Mouse (Mus musculus) B cell, adult 2 months (primary cell): ENCODE measurements at regions not wholly inside any gene's neighbourhood (a gene's known extent, or its start where the extent isn't known, plus 50 kb on each side); places are given as distances from the start of the nearest gene placed in this dataset.

Experiments
- DNase-seq, 2 experiments: peaks; one replicate each; pipeline ENCODE4 v3.0.0; 2022

DNA sequence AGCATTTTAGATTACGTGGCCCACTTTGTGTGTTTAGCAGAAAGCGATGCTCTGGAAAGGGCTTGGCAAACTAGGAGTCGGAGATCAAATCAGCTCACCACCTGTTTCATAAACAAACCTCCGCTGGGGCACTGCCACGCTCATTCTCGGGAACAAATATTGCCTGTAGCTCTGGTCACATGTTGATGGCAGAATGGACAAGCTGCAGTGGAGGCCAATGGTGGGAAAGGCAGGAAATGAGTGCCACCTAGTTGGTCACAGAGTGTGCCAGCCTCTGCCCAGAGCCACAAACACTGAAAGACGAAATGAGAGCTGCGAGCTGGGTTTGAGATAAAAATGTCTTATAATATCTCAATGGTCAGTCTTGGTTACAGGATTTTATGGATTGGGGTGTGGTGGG, 259.2 kb upstream of the Csf3r start:
- DNase-seq = no peak

DNA sequence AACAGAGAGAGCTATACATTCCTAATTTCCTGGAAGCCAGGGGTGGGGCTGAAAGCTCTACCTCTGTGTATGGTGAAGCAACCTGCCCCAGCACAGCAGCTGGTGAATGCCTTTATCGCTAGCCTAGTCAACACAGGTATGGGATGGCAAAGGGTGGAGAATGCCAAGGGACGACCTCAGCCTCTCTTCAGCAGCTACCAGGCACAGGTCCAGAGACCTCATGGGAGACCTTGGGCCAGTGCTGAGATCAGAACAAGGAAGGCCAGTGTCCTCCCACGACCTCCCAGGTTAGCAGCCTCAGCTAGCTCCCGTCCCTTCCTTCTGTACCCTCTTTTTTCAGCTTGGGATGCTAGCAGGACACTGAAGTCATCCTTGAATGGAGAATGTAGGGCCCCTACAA, 247.2 kb upstream of the Csf3r start:
- DNase-seq = no peak

DNA sequence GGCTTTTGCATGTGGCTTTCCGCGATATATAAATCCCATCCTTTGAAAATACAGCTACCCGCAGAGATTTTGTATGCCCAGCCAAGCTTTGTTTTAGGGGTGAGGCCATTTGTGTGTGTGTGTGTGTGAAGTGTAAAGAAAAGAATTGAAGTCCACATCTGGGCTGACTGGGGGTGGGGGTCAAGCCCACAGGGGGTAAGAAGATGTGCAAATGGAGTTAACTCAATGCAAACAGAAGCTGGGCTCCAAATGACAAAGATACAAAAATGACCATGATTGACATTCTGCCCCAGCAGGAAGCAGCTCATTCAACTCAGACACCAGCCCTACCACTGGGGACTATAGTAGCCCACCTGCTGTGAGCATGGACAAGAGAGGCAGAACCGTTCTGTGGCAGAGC, 244.2 kb upstream of the Csf3r start:
- no peak for DNase-seq

DNA sequence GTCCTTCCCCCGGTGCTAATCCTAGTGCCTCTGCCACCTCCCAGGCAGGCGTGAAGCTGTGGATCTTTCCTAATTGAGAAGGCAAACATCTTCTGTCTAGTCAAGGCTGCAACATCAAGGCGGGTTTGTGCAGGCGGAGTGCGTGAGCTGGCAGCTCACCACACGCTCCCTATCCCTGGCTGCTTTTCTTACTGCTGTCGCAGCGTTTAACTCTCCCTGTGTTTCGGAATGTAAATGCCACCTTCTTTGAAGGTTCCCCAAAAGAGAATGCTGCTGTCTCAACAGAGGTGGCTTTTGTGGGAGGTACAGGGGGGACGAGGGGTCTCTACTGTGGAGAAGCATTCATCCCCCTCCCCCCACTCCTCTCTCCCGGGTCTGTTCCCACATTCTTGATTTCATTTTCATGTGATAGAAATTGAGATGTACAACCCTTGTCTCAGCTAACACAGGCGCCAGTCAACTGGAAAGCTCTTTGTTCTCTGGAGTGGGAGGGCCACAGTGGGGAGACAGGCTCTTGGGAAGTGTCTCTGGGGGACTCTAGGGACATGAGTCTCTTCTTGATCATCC, 243.3 kb upstream of the Csf3r start:
- no peak for DNase-seq

- no peak for DNase-seq
These were observed 242.0 kb upstream of the Csf3r start for GRCm38 (mm10) chr4:125782346-125782745.

GRCm38 (mm10) chr4:125786083-125786482, 238.3 kb upstream of the Csf3r start:
- DNase-seq = no peak

- DNase-seq = no peak
These were observed 229.7 kb upstream of the Csf3r start for GRCm38 (mm10) chr4:125794679-125795078.

DNA sequence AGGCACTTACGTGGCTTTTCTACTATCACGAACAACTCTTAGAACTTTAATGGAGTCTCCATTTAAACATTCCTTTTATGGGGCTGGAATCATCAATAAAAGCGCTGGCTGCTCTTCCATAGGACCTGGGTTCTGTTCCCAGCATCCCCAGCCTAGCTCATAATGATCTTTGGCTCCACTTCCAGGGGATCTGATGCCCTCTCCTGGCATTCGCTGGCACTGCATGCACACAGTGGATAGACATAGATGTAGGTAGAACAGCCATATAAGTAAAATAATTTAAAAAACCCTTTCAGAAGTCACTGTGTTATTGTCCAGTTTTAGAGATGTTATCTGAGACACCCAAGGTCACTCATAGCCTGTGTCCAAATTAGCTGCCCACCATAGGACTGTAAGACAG, 216.4 kb upstream of the Csf3r start:
- no peak for DNase-seq

DNA sequence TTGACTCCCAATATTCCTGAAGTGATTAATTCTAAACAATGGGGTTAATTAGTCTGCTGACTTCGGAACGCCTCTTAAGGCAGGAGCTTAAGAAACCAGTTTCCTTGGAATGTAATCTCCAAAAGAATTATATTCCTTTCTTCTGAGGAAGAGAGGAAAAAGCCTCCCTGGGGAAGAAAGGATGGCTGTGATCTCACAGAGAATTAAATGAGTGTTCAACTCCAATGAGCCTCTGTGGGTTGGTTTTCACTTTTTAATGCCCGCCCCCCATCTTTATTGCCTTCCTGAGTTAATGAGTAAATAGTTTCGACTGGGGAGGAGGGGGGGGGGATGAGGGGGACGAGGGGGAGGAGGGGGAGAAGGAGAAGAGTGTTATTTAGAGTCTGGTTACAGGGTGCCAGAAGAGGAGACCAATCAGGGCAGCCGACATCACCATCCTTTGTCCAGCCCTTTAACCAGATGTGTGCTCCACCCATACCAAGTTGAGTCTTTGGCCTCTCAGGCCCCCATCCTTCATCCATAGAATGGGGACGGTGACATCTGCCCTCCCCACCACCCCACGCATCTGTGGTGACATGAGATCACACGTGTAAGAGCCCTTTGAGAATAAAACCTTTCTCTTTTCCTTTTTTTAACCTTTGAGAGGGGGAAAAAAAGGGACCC, 214.8 kb upstream of the Csf3r start:
- no peak for DNase-seq

GRCm38 (mm10) chr4:125810247-125810646, 214.1 kb upstream of the Csf3r start:
- no peak for DNase-seq

DNA sequence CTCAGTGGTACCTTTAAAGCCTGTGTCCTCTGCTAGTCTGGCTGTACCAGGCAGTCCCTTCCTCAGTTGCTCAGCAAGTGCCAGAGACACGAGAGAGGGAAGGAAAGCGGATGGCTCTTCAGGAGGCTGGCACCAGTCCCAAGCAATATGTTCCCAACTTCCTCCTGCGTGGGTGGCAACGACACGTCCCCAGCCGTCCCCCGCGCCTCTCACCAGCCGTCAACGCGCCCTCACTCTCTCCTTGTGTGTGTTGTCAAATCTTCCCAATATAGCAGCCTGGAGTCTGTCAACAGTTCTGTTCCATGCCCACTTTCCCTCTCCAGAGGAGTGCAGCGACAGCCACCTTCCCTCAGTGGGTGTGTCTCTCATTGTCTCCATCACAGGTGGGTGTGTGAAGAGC, 210.0 kb upstream of the Csf3r start:
- no peak for DNase-seq

DNA sequence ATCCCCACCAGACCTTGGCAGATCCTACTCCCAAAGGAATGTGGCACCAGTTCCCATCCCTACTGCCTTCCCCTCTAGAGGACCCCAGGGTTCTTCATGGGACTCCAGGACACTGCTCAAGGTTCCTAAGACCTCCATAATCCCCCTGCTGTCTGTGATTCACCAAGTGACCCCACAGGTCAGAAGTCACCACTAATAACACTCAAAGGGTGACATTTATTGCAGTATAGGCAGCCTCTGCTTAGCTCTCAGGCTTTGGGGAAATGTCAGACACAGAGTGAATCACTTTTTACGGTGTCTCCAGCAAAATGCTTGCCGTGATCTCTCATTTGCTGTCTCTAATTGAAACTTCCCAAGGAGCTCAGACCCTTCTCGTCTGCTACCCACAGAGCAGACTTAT, 209.1 kb upstream of the Csf3r start:
- no peak for DNase-seq

DNA sequence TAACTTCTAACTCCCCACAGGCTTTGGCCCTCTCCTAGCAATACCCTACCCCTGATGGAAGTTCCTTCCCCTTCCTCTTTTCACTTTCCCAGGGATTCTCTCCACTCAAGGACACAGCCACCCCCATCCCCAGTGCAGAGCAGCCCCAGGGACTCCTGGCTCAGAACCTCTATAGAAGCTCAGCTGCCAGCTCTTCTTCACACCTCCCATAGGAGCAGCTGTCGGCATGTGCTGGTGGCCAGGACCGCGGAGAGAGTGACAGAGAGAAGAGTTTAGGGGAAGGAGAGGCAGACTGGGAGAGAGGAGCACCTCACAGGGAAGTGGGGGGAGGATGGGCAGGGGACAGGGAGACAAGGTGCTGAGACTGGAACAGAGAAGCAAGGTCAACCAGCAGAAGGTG, 199.8 kb upstream of the Csf3r start:
- no peak for DNase-seq

DNA sequence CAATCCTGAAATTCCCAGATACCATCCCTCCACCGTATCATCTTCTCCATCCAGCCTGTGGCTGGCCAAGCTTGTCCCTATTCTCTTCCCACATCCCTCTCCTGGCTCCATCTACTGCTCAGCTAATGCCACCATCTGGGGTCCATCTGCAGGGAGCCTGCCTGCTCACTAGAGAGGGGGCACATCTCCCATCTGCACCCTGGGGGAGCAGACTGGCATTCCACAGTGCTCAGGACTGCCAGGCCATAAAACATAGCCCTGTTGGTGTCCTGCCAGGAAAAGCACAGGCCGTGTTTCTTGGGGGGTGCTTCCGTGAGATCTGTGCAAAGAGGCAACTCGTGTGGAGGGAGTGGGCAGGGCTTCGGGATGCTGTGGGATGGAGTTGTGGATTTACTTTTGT, 197.9 kb upstream of the Csf3r start:
- DNase-seq = no peak

DNA sequence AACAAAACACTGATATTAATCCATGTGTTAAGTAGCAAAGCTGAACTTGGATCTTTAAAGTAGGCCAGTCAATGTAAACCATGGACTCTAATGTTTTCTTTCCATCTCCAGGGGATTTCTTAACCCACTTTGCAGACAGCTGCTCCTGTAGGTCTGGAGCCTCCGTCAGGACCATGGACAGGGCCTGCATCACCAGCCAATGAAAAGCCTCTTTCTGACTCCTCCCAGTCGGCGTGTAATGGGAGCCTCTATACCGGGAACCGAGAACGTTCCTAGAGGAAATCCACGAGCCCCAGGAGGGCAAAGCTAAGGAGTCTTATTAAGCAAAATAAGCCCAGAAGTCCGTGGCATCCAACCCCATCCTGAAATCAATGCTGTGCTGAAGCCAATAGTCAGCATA, 189.1 kb upstream of the Csf3r start:
- DNase-seq = no peak

DNA sequence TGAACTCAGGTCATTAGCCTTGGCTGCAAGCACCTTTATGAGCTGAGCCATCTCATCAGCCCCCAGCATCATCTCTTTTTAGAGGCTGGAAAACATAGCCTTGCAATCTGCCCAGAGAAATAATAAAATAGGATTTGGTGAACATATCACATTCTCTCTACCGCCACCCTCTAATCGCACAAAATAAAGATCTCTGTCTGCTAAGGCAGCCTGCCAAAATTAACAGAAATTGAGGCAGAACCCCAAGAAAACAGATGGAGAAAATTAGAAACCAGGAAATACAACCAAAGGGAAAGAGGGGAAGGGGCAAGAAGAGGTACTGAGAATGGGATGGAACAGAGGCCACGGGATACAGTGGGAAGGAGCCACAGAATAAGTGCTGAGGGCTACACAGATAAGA, 176.8 kb upstream of the Csf3r start:
- DNase-seq = no peak

GRCm38 (mm10) chr4:125850300-125850699, 174.1 kb upstream of the Csf3r start:
- peak; percentile 25 to 45 for DNase-seq

DNA sequence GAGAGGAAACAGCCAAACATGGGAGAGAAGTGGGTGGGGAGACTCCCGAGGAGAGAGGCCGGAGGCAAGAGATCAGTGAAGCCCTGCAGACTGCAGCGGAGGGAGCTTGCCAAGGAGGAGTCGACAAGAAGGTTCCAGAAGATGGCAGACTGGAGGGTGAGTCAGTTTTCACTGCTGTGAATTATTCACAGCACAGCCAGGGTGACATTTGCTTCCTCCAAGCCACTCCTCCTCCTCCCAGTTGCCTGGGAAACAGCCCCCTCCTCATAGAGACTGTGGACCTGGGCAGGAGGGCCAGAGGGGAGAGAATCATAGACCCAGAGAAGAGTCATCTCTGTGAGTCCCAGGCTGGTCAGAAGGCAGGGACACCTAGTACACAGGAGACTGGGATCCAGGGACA, 171.8 kb upstream of the Csf3r start:
- no peak for DNase-seq

GRCm38 (mm10) chr4:125855983-125856591, 168.3 kb upstream of the Csf3r start:
- DNase-seq = no peak

- no peak for DNase-seq
These were observed 167.6 kb upstream of the Csf3r start for GRCm38 (mm10) chr4:125856781-125857180.

DNA sequence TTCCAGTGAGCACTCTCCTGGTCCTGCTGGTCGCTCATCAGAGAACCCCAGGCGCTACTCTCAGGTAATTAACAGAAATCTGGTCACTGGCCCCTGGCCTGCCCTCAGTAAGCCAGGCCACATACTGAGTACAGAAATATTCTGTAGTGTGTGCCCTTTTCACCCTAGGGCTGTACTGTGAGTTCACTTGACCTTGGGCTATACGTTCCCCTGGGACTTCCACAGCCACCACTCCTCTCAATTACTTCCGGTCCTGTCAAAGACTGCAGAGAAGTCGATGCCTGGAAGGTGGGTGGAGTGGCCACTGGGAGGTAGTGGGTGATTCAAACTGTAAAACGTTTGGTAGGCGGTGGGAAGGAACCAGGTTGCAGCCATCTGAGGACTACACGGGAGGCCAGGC, 159.3 kb upstream of the Csf3r start:
- no peak for DNase-seq

GRCm38 (mm10) chr4:125865728-125866127, 158.6 kb upstream of the Csf3r start:
- DNase-seq = no peak

GRCm38 (mm10) chr4:125871211-125871610, 153.1 kb upstream of the Csf3r start:
- no peak for DNase-seq

GRCm38 (mm10) chr4:125880028-125880427, 144.3 kb upstream of the Csf3r start:
- no peak for DNase-seq

- DNase-seq = no peak
These were observed 141.8 kb upstream of the Csf3r start for GRCm38 (mm10) chr4:125882531-125882930.
